Mouse (Mus musculus): Measurements from ENCODE around the gene Stox2. TPM values are rescaled to one million over a fixed set of nuclear protein-coding genes. Genes with fewer than 3 reads are reported as not detected.
"Not testable (repeated sequence)": the region's sequence is repeated elsewhere in the genome, so short reads cannot be mapped to it uniquely, and the experiment has no call there.

The Stox2 gene
- polyA plus RNA-seq, 1 experiment from 2014 or later: 14.4 TPM

- H3K9me3 ChIP-seq: no peaks in the 10 kb centered on the region
These were observed 8.2 kb downstream of the Stox2 start for GRCm38 (mm10) chr8:47437976-47438375.

GRCm38 (mm10) chr8:47435861-47436260 is 10.3 kb downstream of the Stox2 start:
- no peaks in the 10 kb centered on the region for H3K9me3 ChIP-seq
- H3K4me3 ChIP-seq: no peak overlapping the region
- no peak overlapping the region for H3K27ac ChIP-seq
- H3K4me1 ChIP-seq: 0 out of 2 replicates have a peak, but pooled peaks cover 5% of the 10 kb centered on the region
- H3K4me2 ChIP-seq: no peak overlapping the region
- WGBS: 79% methylated on average over 2 of the region's 2 CpGs
- H3K27me3 ChIP-seq: no peaks in the 10 kb centered on the region
- no peak for ATAC-seq (ENCODE audit: insufficient number of reproducible peaks, low FRiP score, low TSS enrichment, low read depth)
- H3K9ac ChIP-seq: no peak overlapping the region
- no peaks in the 10 kb centered on the region for H3K36me3 ChIP-seq

More at GRCm38 (mm10) chr8:47437976-47438375, 8.2 kb downstream of the Stox2 start:
- Histone ChIP-seq H3K4me2 (no peak overlapping the region), H3K9ac (no peak overlapping the region), H3K27ac (no peak overlapping the region), H3K4me1 (no peaks in the 10 kb centered on the region), H3K27me3 (no peaks in the 10 kb centered on the region), H3K36me3 (no peaks in the 10 kb centered on the region), H3K4me3 (no peak overlapping the region)
- no peak for ATAC-seq (ENCODE audit: insufficient number of reproducible peaks, low FRiP score, low TSS enrichment, low read depth)
- WGBS: 85% methylated on average over 6 of the region's 6 CpGs

GRCm38 (mm10) chr8:47435412-47435811 is 10.8 kb downstream of the Stox2 start:
- WGBS: 38% methylated on average over 4 of the region's 4 CpGs
- Histone ChIP-seq H3K4me3 (no peak overlapping the region), H3K4me1 (0 out of 2 replicates have a peak, but pooled peaks cover 5% of the 10 kb centered on the region), H3K36me3 (no peaks in the 10 kb centered on the region), H3K9ac (no peak overlapping the region), H3K9me3 (no peaks in the 10 kb centered on the region), H3K27me3 (no peaks in the 10 kb centered on the region), H3K27ac (no peak overlapping the region), H3K4me2 (no peak overlapping the region)
- no peak for ATAC-seq (ENCODE audit: insufficient number of reproducible peaks, low FRiP score, low TSS enrichment, low read depth)

GRCm38 (mm10) chr8:47431263-47431662 is 14.9 kb downstream of the Stox2 start:
- no peak overlapping the region for H3K9ac ChIP-seq
- H3K4me2 ChIP-seq: no peak overlapping the region
- H3K27ac ChIP-seq: no peak overlapping the region
- 0 out of 2 replicates have a peak, but pooled peaks cover 5% of the 10 kb centered on the region for H3K4me1 ChIP-seq
- no peaks in the 10 kb centered on the region for H3K9me3 ChIP-seq
- 0 out of 2 replicates have a peak, but pooled peaks have one; percentile 40 for ATAC-seq (ENCODE audit: insufficient number of reproducible peaks, low FRiP score, low TSS enrichment, low read depth)
- H3K4me3 ChIP-seq: no peak overlapping the region
- H3K36me3 ChIP-seq: no peaks in the 10 kb centered on the region
- WGBS: 72% methylated on average over 4 of the region's 4 CpGs
- no peaks in the 10 kb centered on the region for H3K27me3 ChIP-seq

GRCm38 (mm10) chr8:47414258-47414525 is 32.0 kb downstream of the Stox2 start:
- not testable (repeated sequence) for H3K27ac ChIP-seq; ATAC-seq (ENCODE audit: insufficient number of reproducible peaks, low FRiP score, low TSS enrichment, low read depth); H3K9ac ChIP-seq; H3K36me3 ChIP-seq; H3K9me3 ChIP-seq
- Histone ChIP-seq H3K4me1 (peaks cover 24% of the 10 kb centered on the region), H3K4me2 (peak overlapping the region; percentile 96), H3K27me3 (peaks cover 44% of the 10 kb centered on the region), H3K4me3 (peak overlapping the region; percentile 73)
- 3% methylated on average over 8 of the region's 8 CpGs for WGBS

- peak overlapping the region; percentile 96 for H3K4me2 ChIP-seq
- no peaks in the 10 kb centered on the region for H3K9me3 ChIP-seq
- peak overlapping the region; percentile 73 for H3K4me3 ChIP-seq
- H3K9ac ChIP-seq: peak overlapping the region; percentile 44
- under 1% methylated on average over 46 of the region's 46 CpGs for WGBS
- no peaks in the 10 kb centered on the region for H3K36me3 ChIP-seq
- H3K27ac ChIP-seq: peak overlapping the region; percentile 47; the same call in 1 of the 2 replicates
- ATAC-seq (ENCODE audit: insufficient number of reproducible peaks, low FRiP score, low TSS enrichment, low read depth): peak; percentile 35; the same call in 1 of the 2 replicates
- peaks cover 49% of the 10 kb centered on the region for H3K27me3 ChIP-seq
- peaks cover 24% of the 10 kb centered on the region for H3K4me1 ChIP-seq
These were observed 32.5 kb downstream of the Stox2 start for GRCm38 (mm10) chr8:47413524-47414257.

GRCm38 (mm10) chr8:47412696-47413523 is 33.3 kb downstream of the Stox2 start:
- Histone ChIP-seq H3K9ac (peak overlapping the region; percentile 44), H3K9me3 (no peaks in the 10 kb centered on the region), H3K4me1 (peaks cover 24% of the 10 kb centered on the region), H3K27ac (peak overlapping the region; percentile 47; the same call in 1 of the 2 replicates), H3K27me3 (peaks cover 55% of the 10 kb centered on the region), H3K4me2 (peak overlapping the region; percentile 96), H3K4me3 (peak overlapping the region; percentile 73), H3K36me3 (no peaks in the 10 kb centered on the region)
- WGBS: under 1% methylated on average over 79 of the region's 81 CpGs
- peak; percentile 31; the same call in 1 of the 2 replicates for ATAC-seq (ENCODE audit: insufficient number of reproducible peaks, low FRiP score, low TSS enrichment, low read depth)

GRCm38 (mm10) chr8:47411994-47412695 is 34.0 kb downstream of the Stox2 start:
- ATAC-seq (ENCODE audit: insufficient number of reproducible peaks, low FRiP score, low TSS enrichment, low read depth): no peak
- Histone ChIP-seq H3K36me3 (no peaks in the 10 kb centered on the region), H3K27ac (no peak overlapping the region), H3K9me3 (no peaks in the 10 kb centered on the region), H3K4me2 (peak overlapping the region; percentile 96), H3K4me1 (peaks cover 24% of the 10 kb centered on the region), H3K9ac (peak overlapping the region; percentile 44; the same call in 1 of the 2 replicates), H3K27me3 (peaks cover 55% of the 10 kb centered on the region), H3K4me3 (peak overlapping the region; percentile 73)
- WGBS: 2% methylated on average over 43 of the region's 43 CpGs

GRCm38 (mm10) chr8:47411321-47411720 is 34.8 kb downstream of the Stox2 start:
- H3K27ac ChIP-seq: no peak overlapping the region
- H3K4me1 ChIP-seq: peaks cover 24% of the 10 kb centered on the region
- peaks cover 55% of the 10 kb centered on the region for H3K27me3 ChIP-seq
- 18% methylated on average over 12 of the region's 12 CpGs for WGBS
- ATAC-seq (ENCODE audit: insufficient number of reproducible peaks, low FRiP score, low TSS enrichment, low read depth): no peak
- H3K4me2 ChIP-seq: no peak overlapping the region
- no peak overlapping the region for H3K9ac ChIP-seq
- no peaks in the 10 kb centered on the region for H3K36me3 ChIP-seq
- no peak overlapping the region for H3K4me3 ChIP-seq
- H3K9me3 ChIP-seq: no peaks in the 10 kb centered on the region

GRCm38 (mm10) chr8:47409061-47409460 is 37.1 kb downstream of the Stox2 start:
- Histone ChIP-seq H3K4me3 (no peak overlapping the region), H3K9ac (no peak overlapping the region), H3K27ac (no peak overlapping the region), H3K9me3 (no peaks in the 10 kb centered on the region), H3K27me3 (peaks cover 42% of the 10 kb centered on the region), H3K4me2 (0 out of 2 replicates have a peak overlapping the region, but pooled peaks have one; percentile 5), H3K4me1 (peaks cover 22% of the 10 kb centered on the region), H3K36me3 (no peaks in the 10 kb centered on the region)
- no peak for ATAC-seq (ENCODE audit: insufficient number of reproducible peaks, low FRiP score, low TSS enrichment, low read depth)
- 14% methylated on average over 8 of the region's 8 CpGs for WGBS

- H3K4me1 ChIP-seq: no peaks in the 10 kb centered on the region
- no peak overlapping the region for H3K27ac ChIP-seq
- H3K27me3 ChIP-seq: peaks cover 15% of the 10 kb centered on the region
- no peaks in the 10 kb centered on the region for H3K36me3 ChIP-seq
- H3K9me3 ChIP-seq: no peaks in the 10 kb centered on the region
- no peak overlapping the region for H3K4me2 ChIP-seq
- WGBS: 87% methylated on average over 2 of the region's 2 CpGs
- H3K4me3 ChIP-seq: no peak overlapping the region
- H3K9ac ChIP-seq: no peak overlapping the region
- ATAC-seq (ENCODE audit: insufficient number of reproducible peaks, low FRiP score, low TSS enrichment, low read depth): no peak
These were observed 41.3 kb downstream of the Stox2 start for GRCm38 (mm10) chr8:47404852-47405251.

Data from limb, embryonic 15.5 days (tissue).